Mouse (Mus musculus): Measurements from ENCODE around the gene Six3. TPM values are rescaled to one million over a fixed set of nuclear protein-coding genes. Genes with fewer than 3 reads are reported as not detected.

Six3 gene
- not detected for polyA plus RNA-seq (2014; fragmentation: Illumina TruSeq; extraction: RNeasy Lipid Tissue Mini Kit (QIAGEN cat#74804))

GRCm38 (mm10) chr17:85613266-85613860 lies at the start of gene Six3:
Gene Six3, plus strand, starts transcription at chr17:85613608.

Other genes starting within 250 kb of the Six3 start
- gene Six2, start 74.7 kb downstream of the Six3 start, polyA plus RNA-seq (2014; fragmentation: Illumina TruSeq; extraction: RNeasy Lipid Tissue Mini Kit (QIAGEN cat#74804)): 0.20 TPM

Data from ovary, adult 10 weeks (tissue).